Mouse (Mus musculus): ENCODE data around the gene Slc20a1. TPM values are rescaled to one million over a fixed set of nuclear protein-coding genes. Genes with fewer than 3 reads are reported as not detected.

Gene Slc20a1
- polyA plus RNA-seq, 1 experiment: 159 TPM

DNA sequence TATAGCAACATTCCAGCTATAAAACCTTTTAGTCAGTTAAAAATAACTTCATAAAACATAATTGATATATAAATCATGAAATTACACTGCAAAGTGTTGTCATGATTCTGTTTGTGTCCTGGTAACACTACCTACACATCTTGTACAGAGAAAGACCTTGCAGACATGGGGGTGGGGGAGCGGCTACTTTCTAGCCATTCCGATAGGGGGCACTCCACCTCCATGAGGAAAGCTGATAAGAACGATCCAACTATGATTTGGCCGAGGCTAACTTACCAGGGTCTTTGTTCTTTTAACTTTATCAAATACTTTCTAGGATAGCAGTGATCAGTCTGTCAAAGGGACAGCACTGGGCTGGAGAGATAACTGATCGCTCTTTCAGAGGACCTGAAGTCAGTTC is 17.1 kb upstream of the Slc20a1 start:
- Histone ChIP-seq H3K27me3 (ENCODE audit: control insufficient read depth, insufficient read depth, low read length) (no peaks in the 10 kb centered on the region), H3K4me3 (replicated peaks; ENCODE audit: insufficient read depth, low read depth, low read length) (no peak overlapping the region), H3K27ac (ENCODE audit: insufficient read depth, low read length) (no peak overlapping the region), H3K4me1 (ENCODE audit: control insufficient read depth, insufficient read depth, low read length) (no peaks in the 10 kb centered on the region)
- WGBS: 89% methylated on average over 5 of the region's 5 CpGs
- TF ChIP-seq CTCF (IDR thresholded peaks at IDR 0.05; ENCODE audit: borderline replicate concordance, insufficient read depth, low read depth, low read length): no peak
- TF ChIP-seq POLR2A (IDR thresholded peaks at IDR 0.05; ENCODE audit: borderline replicate concordance, insufficient read depth, low read length): no peak
- no peak for DNase-seq

DNA sequence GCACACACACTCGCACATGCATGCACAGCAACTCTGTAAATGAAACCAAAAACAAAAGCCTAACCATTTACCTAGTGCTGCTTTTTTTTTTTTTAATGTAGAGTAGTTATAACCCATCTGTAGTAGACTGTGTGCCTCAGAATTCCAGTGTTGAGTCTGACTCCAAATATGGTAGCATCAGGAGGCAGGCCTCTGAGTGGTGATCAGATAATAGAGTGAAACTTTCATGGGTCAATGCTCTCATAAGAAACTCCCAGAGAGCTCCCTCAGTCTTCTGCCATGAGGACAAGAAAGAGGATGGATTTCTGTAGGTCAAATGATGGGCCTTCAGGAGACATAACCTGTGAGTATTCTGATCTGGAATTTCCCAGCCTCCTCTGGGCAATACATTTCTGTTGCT is 16.2 kb upstream of the Slc20a1 start:
- Histone ChIP-seq H3K27ac (ENCODE audit: insufficient read depth, low read length) (no peak overlapping the region), H3K27me3 (ENCODE audit: control insufficient read depth, insufficient read depth, low read length) (no peaks in the 10 kb centered on the region), H3K4me3 (replicated peaks; ENCODE audit: insufficient read depth, low read depth, low read length) (no peak overlapping the region), H3K4me1 (ENCODE audit: control insufficient read depth, insufficient read depth, low read length) (no peaks in the 10 kb centered on the region)
- 100% methylated on average over 1 of the region's 1 CpGs for WGBS
- TF ChIP-seq CTCF (IDR thresholded peaks at IDR 0.05; ENCODE audit: borderline replicate concordance, insufficient read depth, low read depth, low read length) (no peak), POLR2A (IDR thresholded peaks at IDR 0.05; ENCODE audit: borderline replicate concordance, insufficient read depth, low read length) (no peak)
- DNase-seq: no peak

DNA sequence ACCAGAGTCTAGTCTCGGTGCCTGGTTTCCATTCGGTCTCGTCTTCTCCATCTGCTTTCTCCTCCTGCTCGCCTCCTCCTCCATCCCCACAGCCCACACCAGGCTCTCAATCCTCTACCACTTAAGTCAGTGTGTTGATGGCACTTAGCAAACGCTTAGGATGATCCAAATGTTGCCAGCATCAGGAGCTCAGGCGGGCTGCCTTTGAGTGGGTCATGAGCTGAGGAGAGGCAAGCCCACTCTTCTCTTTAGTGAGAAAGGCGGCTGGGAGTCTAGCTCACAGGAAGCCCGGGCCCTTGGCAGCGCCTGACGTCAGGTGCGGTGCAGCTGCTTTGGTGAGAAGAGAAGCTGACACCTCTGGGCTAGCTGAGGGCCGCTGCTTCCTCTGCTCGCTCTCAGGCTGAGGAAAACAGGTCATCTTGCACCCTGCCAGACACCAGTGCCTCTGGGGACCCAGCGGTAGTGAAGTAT is 15.0 kb upstream of the Slc20a1 start:
- Histone ChIP-seq H3K27ac (ENCODE audit: insufficient read depth, low read length) (no peak overlapping the region), H3K27me3 (ENCODE audit: control insufficient read depth, insufficient read depth, low read length) (no peaks in the 10 kb centered on the region), H3K4me3 (replicated peaks; ENCODE audit: insufficient read depth, low read depth, low read length) (no peak overlapping the region), H3K4me1 (ENCODE audit: control insufficient read depth, insufficient read depth, low read length) (no peaks in the 10 kb centered on the region)
- 74% methylated on average over 14 of the region's 14 CpGs for WGBS
- no peak for DNase-seq
- TF ChIP-seq POLR2A (IDR thresholded peaks at IDR 0.05; ENCODE audit: borderline replicate concordance, insufficient read depth, low read length): no peak

DNA sequence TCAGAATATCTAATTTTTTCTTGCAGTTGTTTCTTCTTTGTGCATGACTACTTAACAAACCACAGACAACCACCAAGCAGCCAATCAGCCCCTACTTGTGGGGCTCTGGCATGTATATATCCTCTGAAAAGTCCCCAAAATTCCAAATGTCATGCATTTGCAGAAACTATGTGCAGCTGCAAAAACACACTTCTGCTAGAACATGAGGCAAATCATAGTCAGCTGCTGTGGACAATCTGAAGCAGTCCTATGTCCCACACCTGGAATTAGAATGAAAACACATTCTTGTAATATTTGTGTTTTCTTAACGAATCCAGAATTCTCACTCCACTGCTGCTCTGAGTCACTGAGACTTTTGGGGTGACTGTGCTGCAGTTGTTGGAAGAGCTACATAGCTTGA is 13.7 kb upstream of the Slc20a1 start:
- 88% methylated on average over 1 of the region's 1 CpGs for WGBS
- TF ChIP-seq CTCF (IDR thresholded peaks at IDR 0.05; ENCODE audit: borderline replicate concordance, insufficient read depth, low read depth, low read length) (no peak), POLR2A (IDR thresholded peaks at IDR 0.05; ENCODE audit: borderline replicate concordance, insufficient read depth, low read length) (no peak)

DNA sequence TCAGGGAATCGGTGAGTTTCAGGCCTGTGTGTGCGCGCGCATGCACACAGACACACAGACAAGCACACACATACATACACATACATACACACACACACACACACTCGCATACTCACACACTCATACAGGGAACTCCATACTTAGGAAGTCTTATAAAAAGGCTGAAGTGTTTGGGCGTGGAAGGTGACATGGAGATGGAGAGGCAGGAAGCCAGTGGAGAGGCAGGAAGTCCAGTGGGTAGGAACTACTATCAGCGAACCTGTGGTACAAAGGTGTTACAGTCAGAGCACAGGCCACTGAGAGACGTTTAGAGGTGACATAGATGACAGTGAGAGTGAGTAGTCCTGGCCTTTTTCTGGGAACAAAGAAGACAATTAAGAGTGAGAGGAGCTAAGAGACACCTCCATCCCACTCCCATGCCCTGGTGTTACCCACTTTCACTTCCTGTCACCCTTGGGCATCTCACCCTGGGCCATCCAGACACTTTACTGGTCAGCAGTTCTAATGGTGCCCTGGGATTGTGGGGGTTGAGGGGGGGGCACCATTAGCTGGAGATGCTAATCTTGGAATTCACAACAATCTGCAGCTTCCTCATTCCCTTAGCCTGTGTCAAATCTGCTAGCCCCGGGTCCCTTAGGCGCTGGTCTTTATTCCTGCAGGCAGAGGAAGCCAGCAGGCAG is 12.8 kb upstream of the Slc20a1 start:
- DNase-seq: no peak
- no peaks in the 10 kb centered on the region for H3K4me1 ChIP-seq (ENCODE audit: control insufficient read depth, insufficient read depth, low read length)
- no peak overlapping the region for H3K27ac ChIP-seq (ENCODE audit: insufficient read depth, low read length)
- H3K4me3 ChIP-seq (replicated peaks; ENCODE audit: insufficient read depth, low read depth, low read length): no peak overlapping the region
- no peaks in the 10 kb centered on the region for H3K27me3 ChIP-seq (ENCODE audit: control insufficient read depth, insufficient read depth, low read length)
- WGBS: 90% methylated on average over 10 of the region's 10 CpGs
- no peak for TF ChIP-seq POLR2A (IDR thresholded peaks at IDR 0.05; ENCODE audit: borderline replicate concordance, insufficient read depth, low read length)
- no peak for TF ChIP-seq CTCF (IDR thresholded peaks at IDR 0.05; ENCODE audit: borderline replicate concordance, insufficient read depth, low read depth, low read length)

More for the DNA sequence above, 13.7 kb upstream of the Slc20a1 start:
- DNase-seq: no peak
- no peak overlapping the region for H3K4me3 ChIP-seq (replicated peaks; ENCODE audit: insufficient read depth, low read depth, low read length)
- H3K27me3 ChIP-seq (ENCODE audit: control insufficient read depth, insufficient read depth, low read length): no peaks in the 10 kb centered on the region
- H3K4me1 ChIP-seq (ENCODE audit: control insufficient read depth, insufficient read depth, low read length): no peaks in the 10 kb centered on the region
- no peak overlapping the region for H3K27ac ChIP-seq (ENCODE audit: insufficient read depth, low read length)

DNA sequence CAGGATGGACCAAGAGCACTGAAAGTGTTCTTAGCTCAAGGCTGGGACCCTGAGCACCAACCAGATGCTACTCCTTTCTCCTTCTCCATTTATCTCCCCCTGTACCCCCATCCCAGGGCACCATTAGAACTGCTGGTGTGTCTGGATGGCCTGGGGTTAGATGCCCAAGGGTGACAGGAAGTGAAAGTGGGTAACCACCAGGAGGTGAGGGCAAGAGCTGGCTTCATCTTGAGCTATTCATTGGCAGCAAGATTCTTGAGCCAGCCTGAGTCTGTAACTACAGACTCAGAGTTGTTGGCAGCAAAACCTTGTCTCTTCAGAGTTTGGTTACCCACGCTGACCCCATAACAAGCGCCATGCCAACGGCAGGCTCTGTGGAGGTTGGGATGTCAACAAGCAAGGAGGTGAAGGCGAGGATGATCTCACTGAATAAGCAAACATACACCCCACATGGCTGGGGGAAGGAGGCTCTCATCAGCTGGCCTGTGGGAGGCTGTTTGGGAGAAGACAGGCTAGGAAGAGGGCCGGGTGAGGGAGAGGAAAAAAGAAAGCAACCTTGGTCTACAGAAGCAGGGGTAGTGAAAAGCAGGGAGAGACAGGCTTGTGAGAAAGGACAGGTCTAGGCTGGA is 12.2 kb upstream of the Slc20a1 start:
- no peak for TF ChIP-seq POLR2A (IDR thresholded peaks at IDR 0.05; ENCODE audit: borderline replicate concordance, insufficient read depth, low read length)
- TF ChIP-seq CTCF (IDR thresholded peaks at IDR 0.05; ENCODE audit: borderline replicate concordance, insufficient read depth, low read depth, low read length): no peak
- no peak overlapping the region for H3K27ac ChIP-seq (ENCODE audit: insufficient read depth, low read length)
- no peaks in the 10 kb centered on the region for H3K27me3 ChIP-seq (ENCODE audit: control insufficient read depth, insufficient read depth, low read length)
- H3K4me3 ChIP-seq (replicated peaks; ENCODE audit: insufficient read depth, low read depth, low read length): no peak overlapping the region
- WGBS: 60% methylated on average over 5 of the region's 5 CpGs
- no peaks in the 10 kb centered on the region for H3K4me1 ChIP-seq (ENCODE audit: control insufficient read depth, insufficient read depth, low read length)
- no peak for DNase-seq

DNA sequence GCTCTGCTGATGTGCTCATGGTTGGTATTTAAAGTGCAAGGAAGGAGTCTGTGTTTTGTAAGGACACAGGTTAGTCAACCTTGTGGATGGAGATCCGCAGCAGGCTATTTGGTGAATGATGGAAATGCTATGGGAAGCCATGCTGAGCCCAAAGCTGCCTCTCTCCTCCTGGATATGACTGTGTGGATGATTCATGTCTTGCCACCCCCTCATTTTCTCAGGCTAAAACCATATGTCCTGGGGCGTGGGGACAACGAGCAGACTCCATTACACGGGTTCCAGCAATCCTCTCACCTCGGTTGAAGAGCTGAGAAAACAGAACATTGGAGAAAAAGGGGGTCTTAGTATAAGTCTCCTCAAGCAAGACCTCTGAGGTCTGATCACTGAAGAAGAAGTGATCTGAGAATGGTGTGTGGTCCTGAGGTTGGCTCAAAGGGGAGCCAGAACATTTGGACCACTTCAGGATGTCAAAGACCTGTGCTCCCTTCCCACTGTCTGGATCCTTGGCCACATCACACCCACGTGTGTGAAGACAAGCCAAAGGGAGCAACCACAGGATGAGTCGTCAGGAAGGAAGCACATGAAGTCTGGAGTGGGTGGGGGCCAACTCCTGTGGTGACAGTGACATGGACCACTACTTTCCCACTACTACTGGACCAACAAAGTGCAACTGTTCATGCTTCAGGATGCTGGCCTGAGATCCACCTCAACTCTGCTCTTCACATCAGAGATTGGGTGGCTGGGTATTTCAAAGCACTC is 6.0 kb upstream of the Slc20a1 start:
- H3K4me1 ChIP-seq (ENCODE audit: control insufficient read depth, insufficient read depth, low read length): no peaks in the 10 kb centered on the region
- no peak for DNase-seq
- TF ChIP-seq POLR2A (IDR thresholded peaks at IDR 0.05; ENCODE audit: borderline replicate concordance, insufficient read depth, low read length): no peak
- no peak for TF ChIP-seq CTCF (IDR thresholded peaks at IDR 0.05; ENCODE audit: borderline replicate concordance, insufficient read depth, low read depth, low read length)
- 68% methylated on average over 7 of the region's 7 CpGs for WGBS
- H3K27me3 ChIP-seq (ENCODE audit: control insufficient read depth, insufficient read depth, low read length): no peaks in the 10 kb centered on the region
- H3K4me3 ChIP-seq (replicated peaks; ENCODE audit: insufficient read depth, low read depth, low read length): no peak overlapping the region
- H3K27ac ChIP-seq (ENCODE audit: insufficient read depth, low read length): no peak overlapping the region
